Mouse (Mus musculus): ENCODE data around the gene Ddx42. TPM values are rescaled to one million over a fixed set of nuclear protein-coding genes. Genes with fewer than 3 reads are reported as not detected.
"Not testable (repeated sequence)": the region's sequence is repeated elsewhere in the genome, so short reads cannot be mapped to it uniquely, and the experiment has no call there.

The Ddx42 gene
- polyA plus RNA-seq, 1 experiment from 2014 or later, result 113 TPM

DNA sequence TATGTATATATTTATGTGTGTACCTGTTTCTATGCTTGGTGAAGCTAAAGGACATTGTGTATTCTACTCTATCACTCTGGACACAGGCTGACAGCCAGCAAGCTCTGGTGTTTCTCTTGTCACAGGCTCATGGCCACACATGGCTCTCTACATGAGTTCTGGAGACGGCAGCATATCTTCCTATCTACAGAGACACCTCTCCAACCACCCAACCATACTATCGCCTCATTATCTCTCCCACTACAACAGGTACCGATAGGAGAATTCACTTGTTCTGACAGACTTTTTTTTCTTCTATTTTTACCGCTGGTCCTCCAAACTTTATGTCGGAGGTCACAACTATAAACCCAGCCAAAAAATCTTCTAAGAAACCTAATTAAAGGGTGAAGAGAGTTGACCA lies 24.5 kb upstream of the Ddx42 start:
- no peak for ATAC-seq (ENCODE audit: low FRiP score, low read depth)
- Histone ChIP-seq H3K4me2 (replicated peaks) (peak overlapping the region; percentile 74), H3K27me3 (no peaks in the 10 kb centered on the region), H3K9ac (replicated peaks) (peak overlapping the region; percentile 77; the same call in 1 of the 2 replicates), H3K27ac (replicated peaks) (no peak overlapping the region), H3K4me1 (peaks cover 10% of the 10 kb centered on the region), H3K9me3 (no peaks in the 10 kb centered on the region), H3K4me3 (no peak overlapping the region), H3K36me3 (peaks cover 14% of the 10 kb centered on the region)
- 96% methylated on average over 5 of the region's 5 CpGs for whole genome bisulfite sequencing

DNA sequence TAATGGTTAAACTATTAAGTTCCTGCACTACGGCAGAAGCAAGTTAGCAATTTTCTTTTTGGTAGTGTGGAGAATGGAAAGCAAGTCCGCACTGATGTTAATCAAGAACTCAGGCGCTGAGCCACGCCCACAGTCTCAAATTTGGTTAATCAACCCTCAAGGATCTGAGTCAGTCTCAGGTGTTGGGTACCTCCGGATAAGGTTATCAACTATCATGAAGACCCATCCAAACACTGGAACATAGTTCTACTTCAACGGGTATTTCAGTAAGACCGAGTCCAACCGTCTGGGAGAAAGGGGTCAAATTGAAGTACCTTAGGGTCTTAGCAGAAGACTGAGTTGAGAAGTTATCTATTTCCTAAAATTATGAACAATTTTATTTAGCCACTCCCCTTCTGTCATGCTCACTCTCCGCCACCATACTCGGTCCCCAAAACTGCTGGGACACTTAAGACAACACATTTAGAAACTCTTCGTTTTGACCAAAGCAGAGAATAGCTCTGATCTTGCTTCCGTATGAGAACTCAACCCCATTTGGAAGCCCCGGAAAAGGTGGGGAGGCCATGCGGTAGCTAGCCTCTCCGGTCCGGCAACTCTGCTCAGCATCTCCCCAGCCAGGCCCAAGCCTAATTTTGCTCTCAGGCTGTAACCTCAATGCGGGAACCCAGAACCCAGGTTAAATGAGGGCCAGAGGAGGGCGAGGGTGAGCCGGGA lies 23.9 kb upstream of the Ddx42 start:
- Histone ChIP-seq H3K4me1 (peaks cover 10% of the 10 kb centered on the region), H3K36me3 (peaks cover 20% of the 10 kb centered on the region), H3K27me3 (no peaks in the 10 kb centered on the region), H3K4me2 (replicated peaks) (peak overlapping the region; percentile 74), H3K4me3 (peak overlapping the region; percentile 76), H3K9ac (replicated peaks) (peak overlapping the region; percentile 77), H3K9me3 (no peaks in the 10 kb centered on the region), H3K27ac (replicated peaks) (peak overlapping the region; percentile 88)
- 13% methylated on average over 19 of the region's 19 CpGs for WGBS
- ATAC-seq (ENCODE audit: low FRiP score, low read depth), result no peak; the same call in 1 of the 2 replicates

DNA sequence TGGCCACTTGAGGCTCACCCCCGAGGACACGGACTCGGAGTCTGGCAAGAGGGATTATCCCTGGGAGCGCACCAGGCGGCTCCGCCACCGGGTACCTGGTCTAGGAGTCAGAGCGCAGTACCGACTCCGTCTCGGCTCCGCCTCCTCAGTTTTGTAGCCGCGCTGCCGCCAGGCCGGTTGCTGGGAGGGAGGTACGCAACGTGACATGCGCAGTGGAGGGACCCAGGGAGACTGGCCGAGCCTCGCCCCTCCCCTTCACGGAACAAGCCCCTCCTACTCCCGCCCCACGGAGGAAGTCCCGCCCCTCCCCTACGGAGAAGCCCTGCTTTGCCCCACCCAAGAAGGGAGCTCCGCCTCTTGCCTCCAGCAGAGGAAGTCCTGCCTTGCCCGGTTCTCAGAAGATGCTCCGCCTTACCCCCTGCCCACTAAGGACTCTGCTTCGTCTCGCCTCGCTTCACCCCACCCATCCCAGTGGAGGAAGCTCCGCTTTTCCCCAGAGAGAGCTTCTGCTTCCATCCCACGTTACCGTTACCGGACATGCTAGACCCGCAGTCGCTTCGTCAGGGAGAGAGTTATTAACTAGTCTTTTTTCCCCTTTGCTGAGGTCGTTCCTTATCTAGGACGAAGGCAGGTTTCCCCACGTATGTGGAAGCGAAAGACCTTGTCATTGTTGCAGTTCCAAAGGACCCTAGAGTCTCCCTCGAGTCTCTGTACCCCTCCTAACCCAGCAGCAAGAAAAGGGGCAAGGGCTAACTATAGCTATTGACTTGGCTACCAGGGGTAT lies 23.2 kb upstream of the Ddx42 start:
- peak overlapping the region; percentile 88 for H3K27ac ChIP-seq (replicated peaks)
- H3K9me3 ChIP-seq, result no peaks in the 10 kb centered on the region
- WGBS, result under 1% methylated on average over 44 of the region's 44 CpGs
- H3K4me2 ChIP-seq (replicated peaks), result peak overlapping the region; percentile 74
- peak overlapping the region; percentile 76 for H3K4me3 ChIP-seq
- H3K27me3 ChIP-seq, result no peaks in the 10 kb centered on the region
- peaks cover 10% of the 10 kb centered on the region for H3K4me1 ChIP-seq
- peak overlapping the region; percentile 77 for H3K9ac ChIP-seq (replicated peaks)
- H3K36me3 ChIP-seq, result peaks cover 28% of the 10 kb centered on the region
- ATAC-seq (ENCODE audit: low FRiP score, low read depth), result peak; percentile 96

DNA sequence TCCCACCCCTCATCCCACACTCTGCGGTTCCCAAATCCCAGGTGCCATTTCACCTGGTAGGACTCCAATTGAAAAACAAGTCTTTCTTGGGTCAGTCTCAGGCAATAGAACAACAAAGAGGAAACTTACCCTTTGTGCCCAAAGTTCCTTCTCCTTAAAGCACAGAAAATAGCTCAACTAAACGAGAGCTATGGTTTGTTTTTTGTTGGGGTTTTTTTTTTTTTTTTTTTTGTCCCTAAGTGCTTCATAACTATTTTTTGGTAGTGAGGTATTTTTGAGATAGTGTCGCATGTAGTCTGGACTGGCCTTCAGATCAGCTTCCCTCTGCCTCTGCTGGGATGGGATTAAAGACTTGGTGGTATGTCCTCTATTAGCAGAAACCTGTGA lies 22.6 kb upstream of the Ddx42 start:
- WGBS, result 37% methylated on average over 3 of the region's 3 CpGs
- Histone ChIP-seq H3K36me3 (peaks cover 29% of the 10 kb centered on the region), H3K4me2 (replicated peaks) (peak overlapping the region; percentile 74), H3K9ac (replicated peaks) (peak overlapping the region; percentile 70), H3K4me1 (peaks cover 10% of the 10 kb centered on the region), H3K27me3 (no peaks in the 10 kb centered on the region), H3K27ac (replicated peaks) (peak overlapping the region; percentile 88), H3K9me3 (no peaks in the 10 kb centered on the region), H3K4me3 (peak overlapping the region; percentile 76)
- no peak for ATAC-seq (ENCODE audit: low FRiP score, low read depth)

DNA sequence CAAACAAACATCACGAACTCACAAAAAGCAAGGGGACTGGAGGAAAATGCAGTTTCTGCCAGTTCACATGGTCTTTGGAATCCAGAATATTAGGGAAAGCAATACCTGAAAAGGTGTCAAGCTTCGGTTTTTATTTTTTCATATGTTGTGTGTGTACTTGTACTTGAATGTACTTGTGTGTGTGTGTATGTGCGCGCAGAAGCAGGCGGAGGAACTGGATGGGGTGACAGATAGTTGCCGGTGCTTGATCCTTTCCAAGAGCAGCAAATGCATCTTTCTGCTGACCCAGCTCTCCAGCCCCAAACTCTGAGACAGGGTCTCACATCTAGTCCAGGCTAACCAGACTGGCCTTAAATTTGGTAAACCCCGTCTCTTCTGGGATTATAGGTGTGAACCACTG lies 21.8 kb upstream of the Ddx42 start:
- WGBS, result 93% methylated on average over 7 of the region's 7 CpGs
- Histone ChIP-seq H3K9me3 (no peaks in the 10 kb centered on the region), H3K4me2 (replicated peaks) (no peak overlapping the region), H3K9ac (replicated peaks) (no peak overlapping the region), H3K27me3 (no peaks in the 10 kb centered on the region), H3K4me3 (no peak overlapping the region), H3K36me3 (peaks cover 29% of the 10 kb centered on the region), H3K4me1 (peaks cover 10% of the 10 kb centered on the region), H3K27ac (replicated peaks) (no peak overlapping the region)
- no peak for ATAC-seq (ENCODE audit: low FRiP score, low read depth)

DNA sequence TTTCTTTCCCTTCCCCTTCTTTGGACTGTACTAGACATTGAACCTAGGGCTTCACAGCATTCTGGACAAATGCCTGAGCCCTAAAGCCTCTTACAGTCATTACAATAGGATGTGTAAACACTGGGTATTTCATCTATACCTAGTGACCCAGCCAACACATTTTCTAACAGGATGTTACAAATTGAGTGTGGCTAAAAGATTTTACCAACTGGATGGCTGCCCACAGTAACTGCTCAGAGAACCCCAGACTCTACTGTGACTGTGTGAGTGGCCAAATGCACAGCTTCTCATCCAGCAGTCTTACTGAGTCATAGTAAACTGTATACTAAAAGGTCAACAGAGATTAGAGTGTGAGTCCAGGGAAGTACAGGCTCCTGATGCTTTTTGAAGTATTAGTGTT lies 21.4 kb upstream of the Ddx42 start:
- ATAC-seq (ENCODE audit: low FRiP score, low read depth), result no peak
- H3K4me1 ChIP-seq, result peaks cover 10% of the 10 kb centered on the region
- no peaks in the 10 kb centered on the region for H3K27me3 ChIP-seq
- no peak overlapping the region for H3K9ac ChIP-seq (replicated peaks)
- H3K9me3 ChIP-seq, result no peaks in the 10 kb centered on the region
- no peak overlapping the region for H3K4me2 ChIP-seq (replicated peaks)
- H3K36me3 ChIP-seq, result peaks cover 29% of the 10 kb centered on the region
- H3K4me3 ChIP-seq, result no peak overlapping the region
- H3K27ac ChIP-seq (replicated peaks), result no peak overlapping the region

DNA sequence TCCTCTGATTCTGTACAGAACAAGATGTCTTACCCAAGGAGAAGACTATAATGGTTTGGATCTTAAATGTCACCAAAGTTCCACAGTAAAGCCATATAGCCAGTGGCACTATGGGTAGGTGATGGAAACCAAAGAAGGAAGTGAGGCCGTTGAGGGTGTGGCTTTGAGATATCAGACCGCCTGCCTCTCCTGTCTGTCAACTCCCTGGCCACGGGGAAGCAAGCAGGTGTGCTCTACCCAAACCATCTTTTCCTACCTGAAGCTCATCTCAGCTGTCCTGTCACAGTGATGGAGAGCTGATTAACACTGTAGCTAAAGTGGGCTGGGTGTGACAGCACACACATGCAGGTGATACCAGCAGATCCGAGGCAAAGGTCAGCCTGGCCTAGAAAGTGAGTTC lies 18.4 kb upstream of the Ddx42 start:
- H3K36me3 ChIP-seq, result peaks cover 56% of the 10 kb centered on the region
- H3K9me3 ChIP-seq, result no peaks in the 10 kb centered on the region
- H3K4me1 ChIP-seq, result peaks cover 3% of the 10 kb centered on the region; the same call in 1 of the 2 replicates
- no peaks in the 10 kb centered on the region for H3K27me3 ChIP-seq
- 96% methylated on average over 4 of the region's 4 CpGs for whole genome bisulfite sequencing
- ATAC-seq (ENCODE audit: low FRiP score, low read depth), result no peak
- no peak overlapping the region for H3K4me3 ChIP-seq
- H3K4me2 ChIP-seq (replicated peaks), result no peak overlapping the region
- H3K27ac ChIP-seq (replicated peaks), result no peak overlapping the region
- no peak overlapping the region for H3K9ac ChIP-seq (replicated peaks)

DNA sequence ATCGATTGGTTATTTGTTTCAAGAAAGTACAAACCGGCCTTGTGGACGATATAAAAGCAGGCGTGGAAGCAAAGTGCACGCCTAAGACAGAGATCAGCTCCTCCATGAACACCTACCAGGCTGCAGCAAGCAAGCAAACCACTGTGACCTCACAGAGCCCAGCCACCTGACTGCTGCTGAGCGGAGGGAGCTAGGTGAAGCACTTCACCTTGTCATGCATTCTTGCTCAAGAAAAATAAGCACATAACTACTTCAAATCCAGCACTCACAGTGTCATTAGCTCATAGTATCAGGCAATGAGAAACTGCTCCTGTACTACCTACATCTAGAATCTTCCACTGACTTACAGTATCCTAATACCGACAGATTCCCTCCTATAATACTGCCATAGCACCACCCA lies 16.7 kb upstream of the Ddx42 start:
- not testable (repeated sequence) for H3K4me3 ChIP-seq; ATAC-seq (ENCODE audit: low FRiP score, low read depth); H3K27me3 ChIP-seq; H3K4me1 ChIP-seq; H3K9ac ChIP-seq (replicated peaks); H3K4me2 ChIP-seq (replicated peaks); H3K9me3 ChIP-seq; H3K27ac ChIP-seq (replicated peaks)
- peaks cover 71% of the 10 kb centered on the region for H3K36me3 ChIP-seq
- 92% methylated on average over 7 of the region's 7 CpGs for WGBS

DNA sequence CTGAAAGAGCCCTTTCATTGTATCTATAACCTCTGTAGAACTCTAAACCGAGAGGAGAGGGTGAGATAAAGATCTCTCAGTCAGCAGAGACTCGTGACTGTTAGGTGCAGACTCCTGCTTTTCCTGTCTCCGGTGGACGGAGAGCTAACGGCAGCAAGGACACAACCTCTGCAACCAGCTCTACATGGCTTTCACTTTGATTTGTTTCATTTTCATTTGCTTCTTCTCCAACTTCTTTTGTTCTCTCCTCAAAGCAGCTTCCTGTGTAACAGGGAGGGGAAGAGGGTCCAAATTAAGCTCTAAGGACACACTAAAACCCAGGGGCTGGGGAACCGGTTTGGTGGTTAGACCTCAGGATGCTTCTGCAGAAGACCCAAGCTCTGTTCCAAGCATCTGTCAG lies 16.0 kb upstream of the Ddx42 start:
- H3K36me3 ChIP-seq, result peaks cover 78% of the 10 kb centered on the region
- 87% methylated on average over 6 of the region's 6 CpGs for WGBS

DNA sequence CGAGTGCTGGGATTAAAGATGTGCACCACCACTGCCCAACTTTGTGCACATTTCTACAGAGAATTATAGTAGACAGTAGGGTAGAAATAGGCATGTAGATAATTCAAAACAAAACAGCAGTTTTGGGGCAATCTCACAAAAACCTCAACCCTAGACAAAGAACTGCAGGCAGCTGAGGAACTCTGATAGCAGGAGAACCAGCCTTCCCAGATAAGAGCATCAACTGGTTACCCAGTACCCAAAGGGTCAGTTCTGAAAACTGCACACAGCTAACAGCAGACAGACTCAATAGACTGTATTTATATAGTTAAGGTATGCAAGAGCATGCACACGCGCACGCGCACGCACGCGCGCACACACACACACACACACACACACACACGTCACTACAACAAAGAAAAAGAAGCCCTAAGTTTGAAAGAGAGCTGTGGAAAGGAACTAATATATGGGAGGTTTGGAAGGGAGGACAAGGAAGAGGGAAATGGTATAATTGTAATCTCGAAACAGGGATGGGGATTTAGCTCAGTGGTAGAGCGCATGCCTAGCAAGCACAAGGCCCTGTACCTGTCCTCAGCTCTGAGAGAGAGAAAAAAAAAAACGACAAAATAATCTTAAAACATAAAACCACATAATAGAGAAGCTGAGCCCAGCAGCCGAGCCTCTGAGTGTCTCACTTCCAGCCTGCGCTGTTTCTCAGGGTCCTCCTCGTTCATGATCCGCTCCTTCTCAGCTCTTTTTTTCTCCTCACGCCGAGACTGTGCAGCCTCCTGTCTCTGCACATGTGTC lies 15.2 kb upstream of the Ddx42 start:
- H3K27me3 ChIP-seq, result no peaks in the 10 kb centered on the region
- no peak overlapping the region for H3K4me2 ChIP-seq (replicated peaks)
- ATAC-seq (ENCODE audit: low FRiP score, low read depth), result no peak
- no peaks in the 10 kb centered on the region for H3K4me1 ChIP-seq
- 93% methylated on average over 19 of the region's 19 CpGs for WGBS
- peaks cover 76% of the 10 kb centered on the region for H3K36me3 ChIP-seq
- H3K9me3 ChIP-seq, result no peaks in the 10 kb centered on the region
- H3K27ac ChIP-seq (replicated peaks), result no peak overlapping the region
- no peak overlapping the region for H3K4me3 ChIP-seq
- H3K9ac ChIP-seq (replicated peaks), result no peak overlapping the region

More for the DNA sequence above, 16.0 kb upstream of the Ddx42 start:
- H3K4me2 ChIP-seq (replicated peaks), result no peak overlapping the region
- no peaks in the 10 kb centered on the region for H3K27me3 ChIP-seq
- H3K27ac ChIP-seq (replicated peaks), result no peak overlapping the region
- ATAC-seq (ENCODE audit: low FRiP score, low read depth), result no peak
- no peak overlapping the region for H3K9ac ChIP-seq (replicated peaks)
- H3K4me1 ChIP-seq, result no peaks in the 10 kb centered on the region
- H3K4me3 ChIP-seq, result no peak overlapping the region
- no peaks in the 10 kb centered on the region for H3K9me3 ChIP-seq

DNA sequence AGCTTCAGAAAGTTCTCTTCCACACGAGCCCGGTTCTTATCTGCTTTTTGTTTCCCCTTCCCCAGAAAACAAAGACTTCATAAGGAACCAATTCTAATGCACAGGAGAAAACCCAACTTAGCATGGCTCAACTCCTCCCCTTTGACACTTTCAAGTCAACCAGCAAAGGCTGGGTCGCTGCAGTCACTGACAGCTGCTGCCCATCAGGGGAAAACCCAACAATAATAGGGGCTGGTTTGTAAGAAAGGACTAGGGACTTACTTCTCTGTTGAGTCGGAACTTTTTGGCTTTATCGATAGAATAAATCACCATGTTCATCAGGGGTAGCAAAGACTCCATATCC lies 14.6 kb upstream of the Ddx42 start, which contains the start of gene Strada:
Strada (minus strand) TSS at position 46 of the 343 bp plus-strand sequence.
- Histone ChIP-seq H3K9ac (replicated peaks) (no peak within 1 kb of the TSS), H3K4me3 (no peak within 1 kb of the TSS), H3K27me3 (no peaks in the 10 kb centered on the region), H3K36me3 (peaks cover 76% of the 10 kb centered on the region), H3K27ac (replicated peaks) (no peak within 1 kb of the TSS), H3K4me1 (no peaks in the 10 kb centered on the region), H3K9me3 (no peaks in the 10 kb centered on the region), H3K4me2 (replicated peaks) (no peak within 1 kb of the TSS)
- 85% methylated on average over 5 of the region's 5 CpGs for WGBS
- ATAC-seq (ENCODE audit: low FRiP score, low read depth), result no peak

DNA sequence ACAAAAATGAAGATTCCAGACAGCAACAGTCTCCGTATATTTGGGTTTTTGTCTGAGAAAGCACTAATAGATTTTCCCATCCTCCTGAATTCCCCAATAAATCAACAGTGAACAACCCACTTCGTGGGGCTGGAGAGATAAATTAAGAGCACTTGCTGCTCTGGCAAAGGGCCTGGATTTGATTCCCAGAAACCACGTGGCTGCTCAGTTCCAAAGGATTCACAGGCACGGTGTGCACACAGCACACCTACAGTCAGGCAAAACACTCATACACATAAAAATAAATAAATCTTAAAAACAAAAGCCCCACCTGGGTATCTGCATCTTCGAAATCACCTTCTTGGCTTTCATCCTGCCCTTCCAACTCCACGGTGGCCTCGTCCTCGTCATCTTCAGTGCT lies 4.0 kb upstream of the Ddx42 start:
- peaks cover 14% of the 10 kb centered on the region for H3K4me1 ChIP-seq
- peaks cover 52% of the 10 kb centered on the region for H3K36me3 ChIP-seq
- H3K4me3 ChIP-seq, result no peak overlapping the region
- H3K9ac ChIP-seq (replicated peaks), result no peak overlapping the region
- no peaks in the 10 kb centered on the region for H3K27me3 ChIP-seq
- H3K27ac ChIP-seq (replicated peaks), result no peak overlapping the region
- no peak overlapping the region for H3K4me2 ChIP-seq (replicated peaks)
- ATAC-seq (ENCODE audit: low FRiP score, low read depth), result no peak
- H3K9me3 ChIP-seq, result no peaks in the 10 kb centered on the region
- 92% methylated on average over 8 of the region's 8 CpGs for WGBS
